Mouse (Mus musculus): ENCODE data around the gene Entpd4b. TPM values are rescaled to one million over a fixed set of nuclear protein-coding genes. Genes with fewer than 3 reads are reported as not detected.
"Not testable (repeated sequence)": the region's sequence is repeated elsewhere in the genome, so short reads cannot be mapped to it uniquely, and the experiment has no call there.

The Entpd4b gene
- 1 to 10 TPM; 4.6 to 6.7 (median 5.1) TPM for polyA plus RNA-seq (2017; shearing (Covaris generic))

GRCm38 (mm10) chr14:69555110-69555831 lies at the start of gene Entpd4b:
Gene Entpd4b, plus strand, starts transcription at chr14:69555424.
- ATAC-seq: peak; percentile 87

GRCm38 (mm10) chr14:69507000-69507399 lies 48.2 kb upstream of the Entpd4b start:
- not testable (repeated sequence) for ATAC-seq

- not testable (repeated sequence) for ATAC-seq
Observed at GRCm38 (mm10) chr14:69512449-69512848, 42.8 kb upstream of the Entpd4b start, which contains the start of gene Gm27179. Gene Gm27179, minus strand, starts transcription at chr14:69512549.

GRCm38 (mm10) chr14:69520810-69521209 lies 34.4 kb upstream of the Entpd4b start:
- ATAC-seq: not testable (repeated sequence)

- ATAC-seq: not testable (repeated sequence)
Observed at GRCm38 (mm10) chr14:69523001-69523400, 32.2 kb upstream of the Entpd4b start.

GRCm38 (mm10) chr14:69526202-69526601 lies 29.0 kb upstream of the Entpd4b start:
- ATAC-seq: not testable (repeated sequence)

GRCm38 (mm10) chr14:69536539-69536938 lies 18.7 kb upstream of the Entpd4b start:
- ATAC-seq: not testable (repeated sequence)

- ATAC-seq: not testable (repeated sequence)
Observed at GRCm38 (mm10) chr14:69540113-69540512, 15.1 kb upstream of the Entpd4b start.

GRCm38 (mm10) chr14:69542695-69543094 lies 12.5 kb upstream of the Entpd4b start:
- not testable (repeated sequence) for ATAC-seq

GRCm38 (mm10) chr14:69544033-69544432 lies 11.2 kb upstream of the Entpd4b start:
- ATAC-seq: peak; percentile 50

- ATAC-seq: not testable (repeated sequence)
Observed at GRCm38 (mm10) chr14:69545052-69545451, 10.2 kb upstream of the Entpd4b start.

GRCm38 (mm10) chr14:69547310-69547709 lies 7.9 kb upstream of the Entpd4b start:
- not testable (repeated sequence) for ATAC-seq

- not testable (repeated sequence) for ATAC-seq
Observed at GRCm38 (mm10) chr14:69556820-69557219, 1.6 kb downstream of the Entpd4b start.

- ATAC-seq: not testable (repeated sequence)
Observed at GRCm38 (mm10) chr14:69557550-69557949, 2.3 kb downstream of the Entpd4b start.

Other genes starting within 250 kb of the Entpd4b start
- gene Gm16867, start 52.1 kb upstream of the Entpd4b start, polyA plus RNA-seq (2017; shearing (Covaris generic)): 1 to 10 TPM in 1 of 3 experiments, not detected in 2; 1.3 TPM
- gene Gm27179, start 42.9 kb upstream of the Entpd4b start, polyA plus RNA-seq (2017; shearing (Covaris generic)): not detected

Data from inflammation-experienced regulatory T-cells, adult 6 months (primary cell).